ENCODE assay signal across 8 mouse cellular contexts in the genomic region with DNA sequence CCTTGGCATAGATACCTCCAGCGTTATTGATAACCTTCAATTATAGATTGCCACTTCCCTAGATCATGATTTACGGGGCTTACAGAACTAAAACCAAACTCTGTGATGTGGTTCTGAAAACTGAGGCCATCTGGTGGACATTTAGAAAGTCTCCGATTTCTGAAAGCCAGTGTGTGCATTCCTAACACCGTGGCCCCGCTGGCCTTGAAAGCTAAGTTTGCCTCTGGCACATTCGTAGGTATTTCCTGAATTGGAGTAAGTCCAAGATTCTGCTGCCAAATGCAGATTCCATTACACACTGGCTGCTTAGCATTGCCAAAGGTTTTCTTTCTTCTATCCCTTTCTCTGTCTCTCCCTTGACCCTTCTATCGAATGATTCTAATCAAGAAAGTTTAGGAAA. TPM values are rescaled to one million over a fixed set of nuclear protein-coding genes. Genes with fewer than 3 reads are reported as not detected.
A peak's percentile ranks its signal among the peaks of the same experiment; 100 is the strongest.
DNase-seq lines count a peak whose midpoint lies in the region; ATAC-seq lines count a peak whose summit lies in the region.

No protein-coding gene starts in this region.

- no peaks in the 10 kb centered on the region for H3K27me3 ChIP-seq in kidney, embryonic 14.5 days (ENCODE audit: control insufficient read depth, insufficient read depth, low read length)
- H3K27me3 ChIP-seq in heart, embryonic 15.5 days = no peaks in the 10 kb centered on the region
- H3K27me3 ChIP-seq in limb, embryonic 10.5 days (ENCODE audit: low read depth, poor library complexity, severe bottlenecking) = no peaks in the 10 kb centered on the region

- no peaks in the 10 kb centered on the region for H3K36me3 ChIP-seq in kidney, embryonic 14.5 days (ENCODE audit: control insufficient read depth, insufficient read depth, low read length)
- no peaks in the 10 kb centered on the region for H3K36me3 ChIP-seq in heart, embryonic 15.5 days
- no peaks in the 10 kb centered on the region for H3K36me3 ChIP-seq in limb, embryonic 10.5 days

- H3K4me3 ChIP-seq in kidney, embryonic 14.5 days (ENCODE audit: low read length) = no peak overlapping the region
- no peak overlapping the region for H3K4me3 ChIP-seq in heart, embryonic 15.5 days
- H3K4me3 ChIP-seq in limb, embryonic 10.5 days = no peak overlapping the region

- no peaks in the 10 kb centered on the region for H3K9me3 ChIP-seq in kidney, embryonic 14.5 days (ENCODE audit: control insufficient read depth, low read length)
- no peaks in the 10 kb centered on the region for H3K9me3 ChIP-seq in heart, embryonic 15.5 days (replicated peaks)
- H3K9me3 ChIP-seq in limb, embryonic 10.5 days (replicated peaks) = no peaks in the 10 kb centered on the region

- WGBS in kidney, embryonic 14.5 days = 29% methylated on average over 7 of the region's 7 CpGs
- WGBS in heart, embryonic 15.5 days = 8% methylated on average over 7 of the region's 7 CpGs
- WGBS in limb, embryonic 10.5 days = 36% methylated on average over 7 of the region's 7 CpGs

- no peak overlapping the region; the same call in 1 of the 2 replicates for H3K27ac ChIP-seq in kidney, embryonic 14.5 days (ENCODE audit: low read depth, low read length)
- H3K27ac ChIP-seq in heart, embryonic 15.5 days = peak overlapping the region; percentile 80
- peak overlapping the region; percentile 58; the same call in 1 of the 2 replicates for H3K27ac ChIP-seq in limb, embryonic 10.5 days

- 0 out of 2 replicates have a peak, but pooled peaks cover 7% of the 10 kb centered on the region for H3K4me1 ChIP-seq in kidney, embryonic 14.5 days (ENCODE audit: control insufficient read depth, insufficient read depth, low read length)
- peaks cover 42% of the 10 kb centered on the region for H3K4me1 ChIP-seq in heart, embryonic 15.5 days (replicated peaks)
- H3K4me1 ChIP-seq in limb, embryonic 10.5 days = peaks cover 30% of the 10 kb centered on the region

- no peak for ATAC-seq in kidney, embryonic 14.5 days (ENCODE audit: low FRiP score, low TSS enrichment)
- peak; percentile 57; the same call in 1 of the 2 replicates for ATAC-seq in heart, embryonic 15.5 days (replicated peaks; ENCODE audit: insufficient number of reproducible peaks, insufficient read depth, low FRiP score, low read depth)

- no peak overlapping the region; the same call in 1 of the 2 replicates for H3K9ac ChIP-seq in kidney, embryonic 14.5 days (ENCODE audit: low read depth, low read length)
- no peak overlapping the region for H3K9ac ChIP-seq in heart, embryonic 15.5 days

- H3K4me2 ChIP-seq in kidney, embryonic 14.5 days (replicated peaks; ENCODE audit: low read depth, low read length) = no peak overlapping the region
- 0 out of 2 replicates have a peak overlapping the region, but pooled peaks have one; percentile 4 for H3K4me2 ChIP-seq in heart, embryonic 15.5 days

- DNase-seq in kidney, adult 11 months = peak; percentile 80
- peak; percentile 61 for DNase-seq in R1 (ENCODE audit: low read depth, low spot score)
- peak; percentile 20 for DNase-seq in embryo, embryonic 9.5 days (ENCODE audit: extremely low spot score)
- DNase-seq in limb, embryonic 10.5 days (ENCODE audit: low spot score) = peak; percentile 51
- DNase-seq in skeletal muscle tissue, adult 2 months (ENCODE audit: low read depth, low spot score) = peak; percentile 66
- no peak for DNase-seq in T-cell, adult 2 months (ENCODE audit: low spot score)

RNA-seq across cellular contexts. Expression of gene Tmpo, which starts 55.7 kb away (rescaled TPM):
- 293 and 328 TPM in 2 replicates for polyA plus RNA-seq in kidney, embryonic 14.5 days (2014; fragmentation: Nextera tagmentation; extraction: Ambion mirVana)
- 154 and 159 TPM in 2 replicates for polyA plus RNA-seq in heart, embryonic 15.5 days (2015; fragmentation: Nextera tagmentation; extraction: Ambion mirVana)
- polyA plus RNA-seq in limb, embryonic 10.5 days (2016; fragmentation: Nextera tagmentation; extraction: Ambion mirVana) = 260 and 300 TPM in 2 replicates
